Mouse (Mus musculus) layer of hippocampus, adult 18-20 months (tissue): Measurements from ENCODE around the gene Pou3f1. TPM values are rescaled to one million over a fixed set of nuclear protein-coding genes. Genes with fewer than 3 reads are reported as not detected.

Experiments used
- DNase-seq, 2 experiments: peaks; one replicate each; pipeline ENCODE4 v3.0.0; 2022; ENCODE audit warnings: low spot score in 2 of 2
- total RNA-seq, 2 experiments: library from RNA; stranded (reverse); gene quantifications; 2 replicates each; pipeline ENCODE4 v1.2.3; 2021

Pou3f1 gene
- total RNA-seq, 2 experiments from 2014 or later: 49.2 to 54.0 TPM

- DNase-seq: peak; percentile 86 to 94
These were observed 445 bp downstream of the Pou3f1 start for GRCm38 (mm10) chr4:124656854-124657650.

- no peak for DNase-seq
These were observed 1.2 kb downstream of the Pou3f1 start for GRCm38 (mm10) chr4:124657781-124658180.

DNA sequence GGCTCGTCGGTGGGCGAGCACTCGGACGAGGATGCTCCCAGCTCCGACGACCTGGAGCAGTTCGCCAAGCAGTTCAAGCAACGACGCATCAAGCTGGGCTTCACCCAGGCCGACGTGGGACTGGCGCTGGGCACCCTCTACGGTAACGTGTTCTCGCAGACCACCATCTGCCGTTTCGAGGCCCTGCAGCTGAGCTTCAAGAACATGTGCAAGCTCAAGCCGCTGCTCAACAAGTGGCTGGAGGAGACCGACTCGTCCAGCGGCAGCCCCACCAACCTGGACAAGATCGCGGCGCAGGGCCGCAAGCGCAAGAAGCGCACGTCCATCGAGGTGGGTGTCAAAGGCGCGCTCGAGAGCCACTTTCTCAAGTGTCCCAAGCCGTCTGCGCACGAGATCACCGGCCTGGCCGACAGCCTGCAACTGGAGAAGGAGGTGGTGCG lies 1.8 kb downstream of the Pou3f1 start:
- DNase-seq: no peak

GRCm38 (mm10) chr4:124659251-124660217 lies 2.9 kb downstream of the Pou3f1 start:
- DNase-seq: no peak

- DNase-seq: no peak
These were observed 4.0 kb downstream of the Pou3f1 start for GRCm38 (mm10) chr4:124660603-124661002.

DNA sequence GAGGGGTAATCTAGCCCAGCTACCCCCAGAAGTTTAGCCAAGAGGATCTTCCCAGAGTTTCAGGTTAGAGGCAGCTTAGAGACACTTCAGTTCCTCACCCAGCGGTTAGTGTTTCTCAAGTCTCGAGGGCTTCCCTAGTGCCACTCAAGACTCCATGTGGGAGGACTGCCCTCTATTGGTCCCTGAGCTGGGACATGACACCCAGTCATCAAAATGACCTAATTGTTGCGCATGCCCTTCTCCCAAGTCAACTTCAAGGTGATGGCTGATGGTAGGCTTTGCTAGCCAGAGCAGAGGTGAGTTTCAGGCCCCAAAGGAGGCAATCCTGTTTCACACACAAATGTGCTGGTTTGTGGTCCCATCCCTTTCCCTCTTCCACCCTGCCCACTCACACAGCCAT lies 6.4 kb downstream of the Pou3f1 start:
- no peak for DNase-seq

DNA sequence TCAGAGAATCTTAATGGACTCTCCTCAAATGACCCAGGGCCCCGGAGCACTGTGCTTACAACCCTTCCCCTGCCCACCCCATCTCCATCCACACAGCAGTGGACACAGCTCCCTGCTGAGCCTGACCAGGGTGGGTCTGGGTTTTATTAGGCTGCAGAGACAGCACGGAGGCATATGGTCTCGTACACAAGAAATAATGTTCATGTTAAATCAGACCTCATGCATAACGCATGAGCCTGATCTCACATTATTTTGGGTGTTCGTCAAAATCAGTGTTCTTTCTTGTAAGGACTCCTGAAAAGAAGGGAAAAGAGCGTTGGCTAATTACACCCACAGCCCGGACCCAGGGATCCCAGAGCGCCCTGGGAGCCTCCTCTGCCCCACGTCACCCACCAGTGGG lies 7.6 kb downstream of the Pou3f1 start:
- no peak for DNase-seq

- no peak for DNase-seq
These were observed 8.0 kb downstream of the Pou3f1 start for GRCm38 (mm10) chr4:124664604-124665003.

DNA sequence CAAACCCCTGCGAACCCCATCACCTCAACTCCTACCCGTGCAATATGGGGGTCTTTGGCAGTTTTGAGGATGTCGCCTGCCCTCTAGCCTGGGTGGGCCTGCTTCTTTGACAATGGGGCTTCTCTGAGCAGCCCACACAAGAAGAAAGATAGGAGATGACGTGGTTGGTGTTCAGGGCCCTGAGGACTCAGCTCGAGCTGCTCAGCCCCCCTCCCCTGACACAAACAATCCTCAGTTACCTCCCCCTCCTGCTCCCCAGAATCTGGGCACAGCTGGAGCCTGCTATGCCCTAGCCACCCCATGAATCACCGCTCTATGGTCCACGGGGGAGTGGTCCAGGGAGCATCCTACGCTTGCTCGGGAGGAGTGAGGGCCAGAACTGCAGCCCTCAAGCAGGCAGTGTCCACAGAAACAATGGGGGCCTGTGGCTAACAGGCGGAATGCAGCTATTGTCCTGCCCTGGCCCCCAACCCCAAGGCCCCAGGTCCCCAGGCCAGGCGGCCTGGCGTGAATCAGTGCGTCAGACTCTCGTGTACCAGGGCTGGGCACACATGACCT lies 10.9 kb downstream of the Pou3f1 start:
- DNase-seq: no peak

DNA sequence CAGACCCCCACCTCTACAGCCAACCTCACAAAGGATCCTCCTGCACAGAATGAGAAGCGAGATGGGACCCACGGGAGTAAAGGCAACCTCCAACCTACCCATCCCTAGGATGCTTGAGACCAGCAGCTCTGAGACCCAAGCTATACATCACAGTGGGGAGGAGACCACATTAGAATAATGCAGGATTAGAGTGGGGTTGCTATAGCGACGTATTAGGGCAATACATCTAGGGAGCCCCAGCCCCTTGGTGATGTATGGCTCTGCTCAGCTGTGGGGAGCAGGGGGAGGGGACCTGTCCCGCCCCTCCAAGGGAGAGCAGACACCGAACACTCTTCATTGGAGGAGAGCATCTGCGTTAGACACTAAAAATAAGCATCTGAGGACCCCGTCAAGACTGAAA lies 11.5 kb downstream of the Pou3f1 start:
- no peak for DNase-seq

DNA sequence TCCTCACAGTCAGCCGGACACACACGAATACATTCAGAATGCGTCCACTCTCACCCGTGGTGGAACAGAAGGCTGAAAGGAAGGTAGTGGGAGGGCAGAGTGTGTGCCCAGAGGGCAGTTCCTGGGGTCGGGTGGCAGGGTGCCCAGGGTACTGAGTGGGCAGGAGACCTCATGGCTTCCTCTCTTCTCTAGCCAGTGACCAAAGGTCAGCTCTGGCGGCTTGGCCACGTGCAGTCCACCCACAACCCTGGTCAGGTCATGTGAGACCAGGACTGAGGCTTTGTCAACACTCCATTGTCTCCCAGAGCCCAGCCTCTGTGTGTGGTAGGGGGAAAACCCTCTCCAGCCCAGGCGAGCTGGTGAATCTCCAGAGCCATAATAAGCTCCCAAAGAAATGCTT lies 13.6 kb downstream of the Pou3f1 start:
- no peak for DNase-seq

- DNase-seq: no peak
These were observed 15.0 kb downstream of the Pou3f1 start for GRCm38 (mm10) chr4:124671583-124671982.

GRCm38 (mm10) chr4:124672347-124673320 lies 16.0 kb downstream of the Pou3f1 start:
- DNase-seq: peak in 1 of 2 experiments; percentile 64

- DNase-seq: no peak
These were observed 17.9 kb downstream of the Pou3f1 start for GRCm38 (mm10) chr4:124674334-124675032.

DNA sequence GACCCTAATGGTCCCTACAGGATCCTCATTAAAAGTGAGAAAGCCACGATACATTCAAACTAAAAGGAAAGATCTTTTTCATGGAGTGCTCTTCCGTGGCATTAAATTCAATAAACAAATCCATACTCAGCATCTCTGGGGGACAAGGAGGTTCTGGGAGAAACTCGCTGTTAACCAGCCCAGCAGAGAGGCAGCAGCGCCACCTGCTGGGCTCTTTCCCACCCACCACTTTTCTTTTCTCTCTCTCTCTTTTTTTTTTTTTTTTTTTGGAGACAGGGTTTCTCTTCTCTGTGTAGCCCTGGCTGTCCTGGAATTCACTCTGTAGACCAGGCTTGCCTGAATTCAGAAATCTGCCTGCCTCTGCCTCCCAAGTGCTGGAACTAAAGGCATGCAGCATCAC lies 18.4 kb downstream of the Pou3f1 start:
- peak in 1 of 2 experiments; percentile 80 for DNase-seq

DNA sequence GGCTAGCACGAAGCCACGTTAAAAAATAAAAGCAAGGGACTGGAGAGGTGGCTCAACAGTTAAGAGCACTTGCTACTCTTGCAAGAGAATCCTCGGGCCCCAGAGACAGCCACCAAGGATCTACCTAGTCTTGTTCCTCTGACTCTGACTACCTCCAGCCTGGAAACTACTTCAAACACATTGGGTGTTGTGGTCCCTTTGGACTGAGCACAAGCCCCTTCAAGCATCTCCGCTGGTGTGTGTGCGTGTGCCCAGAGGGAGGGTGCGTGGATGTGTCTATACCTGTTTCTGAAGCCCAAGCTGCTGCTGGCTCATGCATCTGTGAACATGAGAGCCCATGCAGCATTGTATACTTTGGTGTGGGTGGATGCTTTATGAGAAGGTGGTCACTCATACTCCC lies 19.4 kb downstream of the Pou3f1 start:
- DNase-seq: no peak

DNA sequence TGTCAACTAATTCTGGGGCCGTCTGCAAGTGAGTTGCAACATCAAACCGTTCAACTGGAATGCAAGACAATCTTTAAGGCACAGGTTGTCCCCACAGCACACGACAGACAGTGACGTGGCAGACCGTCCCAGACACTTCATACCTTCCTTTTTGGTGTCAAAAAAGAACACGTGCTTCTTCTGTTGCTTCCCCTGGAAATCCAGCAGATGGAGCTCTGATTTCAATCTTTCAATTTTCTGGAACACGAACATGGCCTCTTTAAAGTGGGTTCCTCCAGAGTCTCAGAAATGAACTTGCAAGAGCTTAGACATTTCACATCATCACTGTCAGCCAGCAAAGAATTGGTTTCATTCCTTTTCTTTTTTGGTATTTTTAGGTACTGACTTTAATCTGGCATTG lies 25.7 kb downstream of the Pou3f1 start:
- no peak for DNase-seq

DNA sequence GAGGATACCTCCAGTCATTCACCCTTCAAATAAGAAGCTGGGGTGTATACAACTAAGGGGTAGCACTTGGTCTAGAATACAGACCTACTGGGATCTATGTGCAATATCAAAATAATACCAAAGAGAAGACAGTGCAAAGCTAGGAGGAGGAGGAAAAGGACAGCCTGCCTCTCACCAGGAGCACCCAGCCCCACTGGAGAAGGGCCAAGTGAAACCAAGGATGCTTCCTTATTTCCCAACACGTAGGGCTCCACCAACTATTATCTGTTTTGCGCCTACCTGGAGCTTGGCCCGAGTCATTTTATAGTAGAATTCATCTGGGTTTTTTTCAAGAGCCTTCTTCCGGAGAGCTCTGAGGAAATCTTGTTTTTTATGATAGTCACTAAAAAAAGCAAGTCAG lies 26.9 kb downstream of the Pou3f1 start:
- no peak for DNase-seq

DNA sequence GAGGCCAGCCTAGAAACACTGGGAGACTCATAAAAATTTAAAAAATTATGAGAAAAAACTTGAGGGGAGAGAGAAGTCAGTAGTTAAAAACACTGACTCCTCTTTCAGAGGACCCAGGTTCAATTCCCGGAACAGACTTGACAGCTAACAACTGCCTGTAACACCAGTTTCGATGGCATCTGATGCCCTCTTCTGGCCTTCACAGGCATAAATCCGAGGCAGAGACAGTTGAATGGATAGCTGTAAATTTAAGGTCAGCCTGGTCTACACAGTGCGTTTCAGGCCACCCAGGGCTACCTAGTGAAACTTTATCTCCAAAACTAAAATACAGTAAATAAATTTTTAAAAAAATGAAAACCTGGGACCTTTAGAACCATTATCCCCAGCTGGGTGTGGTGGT lies 28.4 kb downstream of the Pou3f1 start:
- DNase-seq: no peak

GRCm38 (mm10) chr4:124685453-124685852 lies 28.8 kb downstream of the Pou3f1 start:
- no peak for DNase-seq
